Mouse (Mus musculus) heart, postnatal 25 days (tissue): Measurements from ENCODE around the gene Nr2f6. TPM values are rescaled to one million over a fixed set of nuclear protein-coding genes. Genes with fewer than 3 reads are reported as not detected.

Experiments used
- DNase-seq: peaks from one replicate; pipeline ENCODE4 v3.0.0; 2022; ENCODE audit warnings: low spot score
- intact Hi-C: fragments of 180-260 bp; cut with DNase I; formaldehyde crosslinking; loops from one replicate; pipeline ENCODE4 v1.15.1; 2025
- total RNA-seq, 2 experiments: library from RNA; stranded (reverse); gene quantifications; 2 replicates each; pipeline ENCODE4 v1.2.3; 2021

Nr2f6 gene
- 10 to 100 TPM; 56.3 to 56.6 TPM for total RNA-seq

DNA sequence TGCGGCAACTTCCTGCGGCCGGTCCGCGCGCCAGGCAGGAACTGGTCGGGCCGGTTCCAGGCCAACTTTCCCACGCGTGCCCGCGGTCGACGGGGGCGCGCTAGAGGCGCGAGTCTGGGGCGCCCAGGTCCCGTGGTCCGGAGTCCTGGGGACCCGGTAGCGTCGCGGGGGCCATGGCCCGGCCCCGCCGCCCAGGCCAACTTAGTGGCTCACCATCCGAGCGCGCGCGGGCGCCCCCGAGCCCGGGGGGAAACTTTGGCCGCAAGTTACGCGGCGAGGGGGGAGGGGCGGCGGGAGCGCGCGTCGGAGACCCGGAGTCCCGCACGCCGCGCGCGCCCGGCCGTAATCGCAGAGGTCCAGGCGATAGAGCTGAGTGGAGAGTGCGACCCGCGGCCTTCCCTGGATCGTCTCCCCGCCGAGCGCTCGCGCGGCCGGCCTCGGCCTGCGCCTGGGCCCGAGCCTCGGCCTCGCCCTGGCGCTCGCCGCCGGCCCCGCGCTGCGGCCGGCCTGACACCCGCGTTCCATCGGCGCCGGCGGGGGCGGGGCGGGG, at the start of gene Nr2f6:
TSS of gene Nr2f6 (minus strand) at position 540 of the 550 bp plus-strand sequence.
- peak; percentile 79 for DNase-seq
- intact Hi-C loops, result no loop called here

DNA sequence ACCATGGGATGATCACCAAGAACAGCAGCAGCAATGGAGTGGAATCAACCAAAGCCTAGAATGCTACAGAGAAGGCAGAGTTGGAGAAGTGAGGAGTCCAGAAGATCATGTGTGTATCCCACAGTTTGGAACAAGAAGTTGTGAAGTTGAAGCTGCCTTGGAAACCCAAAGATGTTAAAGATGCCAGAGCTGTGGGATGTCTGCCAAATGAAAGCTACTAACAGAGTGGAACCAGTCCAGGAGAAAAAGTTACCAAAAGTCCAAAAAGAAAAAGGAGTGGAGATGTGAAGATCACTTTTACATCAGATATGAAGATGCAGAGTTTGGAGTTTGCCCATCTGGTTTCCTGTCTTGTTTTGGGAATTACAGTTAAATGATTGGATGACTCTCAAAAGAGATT, 40.4 kb upstream of the Nr2f6 start:
- no peak for DNase-seq
- intact Hi-C loops, result no loop called here

DNA sequence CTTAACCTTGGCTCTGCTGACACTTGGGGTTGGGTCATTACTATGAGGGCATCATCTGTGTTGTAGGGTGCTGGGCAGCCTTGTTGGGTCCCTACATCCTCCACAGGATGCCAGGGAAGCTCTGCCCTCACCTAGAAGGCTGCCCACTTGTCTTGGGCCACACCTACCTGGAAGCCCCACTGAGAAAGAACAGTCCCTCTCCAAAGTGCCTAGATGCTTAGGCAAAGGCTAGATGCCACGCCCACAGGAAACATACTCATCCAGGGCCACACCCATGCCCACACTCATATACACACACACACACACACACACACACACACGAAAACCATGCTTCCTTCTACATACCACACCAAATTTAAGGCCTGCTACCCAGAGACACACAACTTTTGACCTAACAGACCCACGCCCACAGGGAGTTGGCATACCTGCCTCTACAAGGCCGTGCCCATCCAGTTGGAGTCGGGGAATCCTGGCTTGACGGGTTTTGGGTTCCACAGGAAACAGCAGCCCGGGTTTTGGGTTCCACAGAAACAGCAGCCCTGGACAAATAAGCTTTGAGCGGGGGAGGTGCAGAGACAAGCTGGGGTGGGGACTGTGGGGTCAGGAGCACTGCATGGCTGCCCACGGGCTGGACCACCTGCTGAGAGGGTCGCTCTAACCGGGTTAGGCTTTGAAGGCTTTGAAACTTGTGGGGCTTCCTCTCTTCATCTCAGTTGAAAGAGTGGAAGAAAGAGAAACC, 29.9 kb upstream of the Nr2f6 start:
- intact Hi-C loops, result no loop called here
- DNase-seq, result no peak

DNA sequence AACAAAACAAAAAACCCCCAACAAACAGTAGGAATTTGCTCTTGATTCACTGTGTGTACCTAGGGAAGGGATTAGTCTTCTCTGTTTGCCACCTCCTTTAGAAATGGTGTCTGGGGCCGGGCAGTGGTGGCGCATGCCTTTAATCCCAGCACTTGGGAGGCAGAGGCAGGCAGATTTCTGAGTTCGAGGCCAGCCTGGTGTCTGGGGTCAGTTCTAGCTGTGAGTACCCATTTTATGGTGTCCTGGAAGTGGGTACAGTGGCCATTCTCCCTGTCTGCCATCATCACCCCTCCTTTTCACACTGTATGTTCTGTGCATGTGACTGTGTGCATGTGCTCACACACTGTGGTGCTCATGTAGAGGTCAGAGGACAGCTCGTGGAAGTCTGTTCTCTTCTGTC, 26.5 kb upstream of the Nr2f6 start:
- intact Hi-C loops, result loop anchor here (5.0 kb wide), 1 partner anchor 186 kb away; no protein-coding TSS in a partner anchor
- no peak for DNase-seq

DNA sequence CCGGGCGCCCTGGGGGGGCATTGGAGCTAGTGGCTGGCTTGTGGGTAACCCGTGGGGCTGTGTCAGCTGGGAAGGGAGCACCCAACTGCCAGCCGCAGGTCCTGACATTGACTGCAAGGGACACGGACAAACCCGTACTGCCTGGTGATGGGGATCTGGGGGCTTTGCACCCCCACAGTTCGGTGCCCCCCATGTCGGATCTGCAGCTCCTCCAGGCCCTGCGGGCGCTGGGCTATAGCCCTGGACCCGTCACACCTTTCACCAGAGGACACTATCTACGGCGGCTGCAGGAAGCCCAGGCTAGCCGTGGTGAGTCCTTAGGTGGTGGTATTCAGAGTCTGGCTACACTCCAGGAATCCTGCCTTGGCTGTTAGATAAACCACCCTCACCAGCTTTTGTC, 25.7 kb upstream of the Nr2f6 start:
- intact Hi-C loops, result loop anchor here (2.0 to 5.0 kb wide), 2 partner anchors 35 to 185 kb away; no protein-coding TSS in a partner anchor
- DNase-seq, result no peak

DNA sequence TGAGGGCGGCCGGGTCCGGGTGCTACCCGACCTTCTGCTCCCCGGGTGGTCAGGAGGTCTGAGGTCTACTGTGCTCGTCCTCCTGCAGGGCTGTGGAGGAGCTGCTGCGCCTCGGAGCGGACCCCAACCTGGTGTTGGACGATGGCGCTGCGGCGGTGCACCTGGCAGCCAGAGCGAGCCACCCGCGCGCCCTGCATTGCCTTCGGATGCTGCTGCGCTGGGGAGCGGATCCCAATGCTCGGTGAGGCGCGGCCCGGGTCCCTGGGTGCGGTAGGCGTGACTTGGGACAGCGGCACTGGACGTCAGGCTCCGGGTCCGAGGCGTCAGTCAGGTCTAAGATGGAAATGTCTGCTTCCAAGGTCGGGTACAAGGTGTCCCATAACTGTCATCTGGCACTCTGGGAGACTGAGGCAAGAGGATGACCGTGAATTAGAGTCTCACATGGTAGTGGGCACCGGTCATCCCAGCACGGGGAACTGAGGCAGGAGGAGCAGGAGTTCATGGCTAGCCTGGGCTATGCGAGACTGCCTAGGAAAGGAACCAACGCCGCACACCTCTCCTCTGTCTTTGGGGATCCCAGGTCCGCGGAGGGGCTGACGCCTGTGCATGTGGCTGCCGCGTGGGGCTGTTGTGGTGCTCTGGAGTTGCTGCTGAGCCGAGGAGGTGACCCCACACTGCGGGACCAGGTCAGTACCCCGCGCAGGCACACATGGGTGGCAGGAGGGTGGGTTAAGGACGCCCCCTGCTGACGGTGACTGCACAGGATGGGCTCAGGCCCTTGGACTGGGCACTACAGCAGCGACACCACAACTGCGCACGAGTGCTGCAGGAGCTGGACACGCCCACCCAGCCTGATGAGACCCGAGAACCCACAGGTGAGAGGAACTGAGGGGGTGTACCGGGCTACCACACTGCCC, 24.6 kb upstream of the Nr2f6 start:
- no peak for DNase-seq
- intact Hi-C loops, result loop anchor here (2.0 to 5.0 kb wide), 2 partner anchors 34 to 184 kb away; no protein-coding TSS in a partner anchor

DNA sequence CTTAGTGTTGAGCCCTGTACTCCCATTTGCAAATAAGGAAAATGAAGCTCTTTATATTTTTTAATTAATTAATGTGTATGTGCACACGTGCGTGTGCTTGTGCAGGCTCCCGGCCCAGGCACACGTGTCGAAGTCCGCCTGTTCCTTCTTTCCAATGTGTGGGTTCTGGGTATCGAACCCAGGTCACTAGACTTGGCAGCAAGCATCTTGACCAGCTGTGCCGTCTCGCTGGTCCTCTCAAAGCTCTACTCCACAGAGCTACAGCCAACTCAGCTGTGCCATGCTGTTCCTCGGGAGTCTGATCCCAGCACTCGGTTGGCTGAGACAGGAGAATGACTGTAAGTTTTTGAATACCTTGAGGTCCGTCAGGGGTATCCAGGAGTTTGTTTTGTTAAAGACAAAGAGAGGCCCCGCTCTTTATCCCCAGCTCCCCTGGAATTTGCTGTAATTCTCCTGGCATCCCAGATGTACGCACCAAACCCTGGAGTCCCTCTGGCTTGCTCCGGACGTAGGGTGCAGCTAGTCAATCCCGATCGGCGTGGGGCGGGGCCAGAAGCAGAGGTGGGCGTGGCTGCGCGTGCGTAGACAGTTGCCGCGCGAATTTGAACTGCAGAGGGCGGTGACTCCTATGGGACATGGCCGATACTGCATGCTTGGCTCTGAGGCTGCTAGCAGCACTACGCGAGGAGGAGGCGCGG, 23.8 kb upstream of the Nr2f6 start, which contains the start of gene Ankle1:
TSS of gene Ankle1 (plus strand) at position 610 of the 698 bp plus-strand sequence.
- intact Hi-C loops, result loop anchor here (2.0 to 5.0 kb wide), 2 partner anchors 33 to 183 kb away; no protein-coding TSS in a partner anchor
- DNase-seq, result peak; percentile 88

DNA sequence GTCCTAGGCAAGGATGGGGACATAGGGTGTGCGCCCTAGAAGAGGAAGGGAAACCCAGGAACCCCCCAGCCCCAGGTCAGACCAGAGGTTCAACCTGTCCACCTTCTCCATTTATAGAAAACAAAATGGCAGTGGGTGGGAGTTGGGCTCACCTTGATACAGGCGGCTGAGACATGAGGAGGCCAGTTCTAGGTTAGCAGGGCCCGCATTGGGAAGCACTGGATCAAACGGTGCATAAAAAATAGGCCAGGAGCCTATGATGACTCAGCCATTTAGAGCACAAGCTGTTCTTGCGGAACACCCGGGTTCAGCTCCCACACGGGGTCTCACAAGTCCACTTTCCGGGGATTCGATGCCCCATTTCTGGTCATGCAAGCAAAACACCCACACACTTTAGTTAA, 23.2 kb upstream of the Nr2f6 start:
- no peak for DNase-seq
- intact Hi-C loops, result loop anchor here (5.0 kb wide), 1 partner anchor 183 kb away; no protein-coding TSS in a partner anchor

DNA sequence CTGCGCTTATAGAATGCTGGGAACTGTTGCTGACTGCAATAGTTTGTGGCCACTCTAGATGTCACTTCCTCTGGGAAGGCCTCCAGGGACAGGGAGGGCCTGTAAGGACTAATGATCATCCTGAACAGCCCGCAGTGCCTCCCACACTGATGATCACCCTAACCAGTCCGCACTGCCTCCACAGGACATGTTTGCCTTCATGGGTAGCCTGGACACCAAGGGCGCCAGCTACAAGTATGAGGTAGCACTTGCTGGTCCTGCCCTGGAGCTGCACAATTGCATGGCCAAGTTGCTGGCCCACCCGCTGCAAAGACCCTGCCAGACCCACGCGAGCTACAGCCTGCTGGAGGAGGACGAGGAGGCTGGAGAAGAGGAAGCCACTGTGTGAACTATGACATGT, 22.3 kb upstream of the Nr2f6 start:
- intact Hi-C loops, result no loop called here
- DNase-seq, result no peak

DNA sequence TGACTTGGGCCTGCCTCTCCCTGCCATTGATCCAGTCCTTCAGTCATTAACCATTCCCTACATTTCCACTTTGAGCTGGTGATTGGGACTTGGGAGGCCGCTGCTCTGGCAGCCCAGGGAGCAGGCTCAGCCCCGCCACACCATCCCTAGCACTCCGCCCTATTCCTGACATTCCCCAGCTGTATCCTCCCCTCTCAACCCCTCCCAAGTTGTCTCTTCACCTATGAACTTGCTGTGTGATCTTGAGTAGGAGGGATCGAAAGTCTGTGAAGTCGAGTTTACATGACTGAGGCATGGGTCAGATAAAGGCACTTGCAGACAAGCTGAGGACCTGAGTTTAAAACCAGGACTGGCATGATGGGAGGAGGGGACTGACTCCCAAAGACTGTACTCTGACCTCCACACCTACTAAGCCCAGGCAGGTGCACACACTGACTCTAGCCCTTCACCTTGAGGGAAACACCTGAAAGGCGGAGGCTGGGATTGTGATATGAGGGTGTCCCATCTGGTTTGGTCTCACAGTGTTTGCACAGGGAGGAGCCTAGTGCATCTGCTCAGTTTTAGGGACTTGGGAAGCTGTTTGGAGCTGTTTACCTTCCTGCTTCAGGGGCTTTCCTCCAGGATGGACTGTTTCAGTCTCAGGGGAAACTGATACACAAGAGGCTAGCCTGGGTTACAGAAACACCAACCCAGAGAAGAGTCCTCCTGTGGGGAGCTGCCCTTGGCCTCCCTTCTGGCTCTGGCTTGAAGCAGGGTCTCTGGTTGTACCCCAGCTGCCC, 21.5 kb upstream of the Nr2f6 start:
- no peak for DNase-seq
- intact Hi-C loops, result loop anchor here (2.0 kb wide), 1 partner anchor 24 kb away; no protein-coding TSS in a partner anchor

DNA sequence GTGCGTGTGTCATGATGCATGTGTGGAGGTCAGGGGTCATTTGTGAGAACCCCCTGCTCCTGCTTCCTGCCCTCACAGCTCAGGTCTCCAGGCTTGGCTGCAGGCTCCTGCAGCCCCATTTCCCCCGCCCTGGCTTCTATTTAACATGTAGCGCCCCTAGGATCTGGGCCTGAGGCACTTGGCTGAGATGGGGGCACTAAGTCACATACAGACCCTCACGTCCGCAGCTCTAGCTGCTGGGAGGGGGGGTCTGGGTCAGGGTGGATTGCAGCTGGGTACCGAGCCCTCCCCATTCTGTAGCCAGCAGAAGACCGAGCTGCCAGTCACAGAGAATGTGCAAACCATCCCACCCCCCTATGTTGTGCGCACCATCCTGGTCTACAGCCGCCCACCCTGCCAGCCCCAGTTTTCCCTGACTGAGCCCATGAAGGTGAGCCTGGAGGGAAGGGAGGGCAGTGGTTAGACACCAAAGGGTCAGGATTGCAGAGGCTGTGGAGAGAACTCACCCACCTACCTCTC, 20.7 kb upstream of the Nr2f6 start:
- DNase-seq, result no peak
- intact Hi-C loops, result loop anchor here (2.0 kb wide), 1 partner anchor 24 kb away; no protein-coding TSS in a partner anchor

DNA sequence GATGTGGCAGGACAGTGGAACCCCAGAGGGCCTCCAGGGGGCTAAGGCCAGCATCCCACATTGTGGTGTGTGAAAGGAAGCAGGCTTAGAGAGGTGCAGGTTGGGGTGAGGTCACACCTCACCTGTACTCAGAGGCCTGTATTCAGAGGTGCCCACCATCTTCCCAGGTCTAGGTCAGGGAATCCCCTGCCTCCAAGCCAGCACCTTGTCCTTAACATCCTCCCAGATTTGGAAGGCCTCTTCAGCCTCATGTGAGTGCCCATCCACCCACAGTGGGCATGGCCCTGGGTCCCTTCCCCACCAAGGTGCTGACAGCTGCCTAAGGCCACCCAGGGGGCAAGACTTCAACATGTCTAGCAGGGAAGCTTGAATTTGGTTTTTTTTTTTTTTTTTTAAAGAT, 19.7 kb upstream of the Nr2f6 start:
- intact Hi-C loops, result no loop called here

DNA sequence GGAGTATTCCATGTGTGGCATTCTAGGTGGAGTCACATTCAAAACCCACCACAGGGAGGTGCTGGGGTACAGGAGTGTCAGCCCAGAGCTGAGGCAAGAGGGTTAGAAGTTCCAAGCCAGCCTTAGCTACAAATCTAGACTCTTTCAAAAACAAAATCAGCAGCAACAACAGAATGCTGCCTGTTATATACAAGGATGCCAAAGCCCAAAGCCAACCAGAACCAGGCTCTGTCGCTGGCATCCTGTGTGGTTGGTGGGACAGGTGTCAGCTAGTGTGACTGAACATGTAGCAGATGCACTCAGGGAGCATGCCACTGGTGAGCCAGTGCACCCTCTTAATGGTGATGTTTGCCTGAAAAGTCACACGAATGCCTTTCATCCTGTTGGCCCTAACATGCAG, 19.1 kb upstream of the Nr2f6 start:
- intact Hi-C loops, result no loop called here
- DNase-seq, result no peak

More for the DNA sequence above, 19.7 kb upstream of the Nr2f6 start:
- no peak for DNase-seq

DNA sequence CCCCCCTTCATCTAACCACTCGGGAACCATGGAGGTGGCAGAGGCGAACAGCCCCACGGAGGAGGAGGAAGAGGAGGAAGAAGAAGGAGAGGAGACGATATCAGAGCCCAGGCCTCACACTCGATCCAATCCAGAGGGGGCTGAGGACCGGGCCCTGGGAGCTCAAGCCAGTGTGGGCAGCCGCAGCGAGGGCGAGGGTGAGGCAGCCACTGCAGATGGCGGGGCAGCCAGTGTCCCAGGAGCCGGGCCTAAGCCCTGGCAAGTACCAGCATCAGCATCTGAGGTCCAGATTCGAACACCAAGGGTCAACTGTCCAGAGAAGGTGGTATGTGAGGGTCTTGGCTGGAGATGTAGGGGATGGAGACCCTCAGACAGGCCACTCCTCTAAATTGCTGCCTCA, 15.9 kb upstream of the Nr2f6 start:
- intact Hi-C loops, result no loop called here
- DNase-seq, result no peak

DNA sequence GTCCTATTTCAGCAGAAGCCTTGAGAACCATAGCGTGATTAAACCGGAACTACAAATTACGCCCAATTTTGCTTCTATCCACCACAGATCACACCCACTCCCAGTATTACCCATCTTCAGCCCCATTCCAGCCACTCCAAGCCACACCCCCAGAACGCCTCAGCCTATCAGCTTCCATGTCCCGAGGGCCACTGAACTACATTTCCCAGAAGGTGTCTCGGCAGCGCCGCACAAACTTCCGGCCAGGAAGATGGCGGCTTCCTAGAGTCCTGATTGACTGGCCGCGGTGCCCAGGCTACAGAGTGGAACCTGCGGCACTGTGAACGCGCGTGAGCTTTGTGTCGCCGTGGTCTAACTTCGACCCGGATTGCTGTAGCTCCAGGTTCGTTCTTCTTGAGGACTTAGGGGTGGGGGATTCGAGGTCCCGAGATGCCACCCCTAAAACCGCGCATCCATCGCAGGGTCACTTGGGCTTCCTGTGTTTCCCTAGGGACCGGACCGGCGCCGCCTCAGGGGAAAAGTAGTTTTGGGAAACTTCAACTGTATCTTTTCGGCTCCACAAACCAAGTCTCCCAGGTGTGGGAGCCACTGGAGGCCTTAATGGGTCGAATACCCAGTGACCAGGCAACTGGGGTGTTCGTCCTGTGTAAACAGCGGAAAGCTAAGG, 15.0 kb upstream of the Nr2f6 start, which contains the start of gene Babam1:
TSS of gene Babam1 (plus strand) at position 223 of the 667 bp plus-strand sequence.
- intact Hi-C loops, result no loop called here
- peak; percentile 93 for DNase-seq

DNA sequence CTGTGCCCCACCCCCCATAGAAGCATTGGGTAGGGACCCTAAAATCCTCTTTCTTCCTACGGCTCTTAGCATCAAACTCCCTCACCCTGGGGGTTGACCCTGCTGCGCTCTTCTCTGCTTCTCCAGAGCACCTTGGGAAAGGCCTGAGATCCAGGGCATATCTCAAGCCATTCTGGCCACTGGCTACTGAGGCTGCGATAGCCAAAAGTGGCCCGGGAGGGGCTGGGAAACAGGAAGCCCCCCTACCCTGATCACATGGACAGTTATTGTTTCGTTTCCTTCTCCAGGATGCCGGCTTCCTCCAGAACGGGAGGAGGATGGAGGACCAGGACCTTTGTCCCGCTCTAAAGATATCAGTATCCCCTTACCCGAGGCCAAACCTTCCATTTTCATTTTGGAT, 13.9 kb upstream of the Nr2f6 start, which contains the start of gene Ushbp1:
TSS of gene Ushbp1 (minus strand) at position 174 of the 400 bp plus-strand sequence.
- intact Hi-C loops, result no loop called here
- peak; percentile 59 for DNase-seq

DNA sequence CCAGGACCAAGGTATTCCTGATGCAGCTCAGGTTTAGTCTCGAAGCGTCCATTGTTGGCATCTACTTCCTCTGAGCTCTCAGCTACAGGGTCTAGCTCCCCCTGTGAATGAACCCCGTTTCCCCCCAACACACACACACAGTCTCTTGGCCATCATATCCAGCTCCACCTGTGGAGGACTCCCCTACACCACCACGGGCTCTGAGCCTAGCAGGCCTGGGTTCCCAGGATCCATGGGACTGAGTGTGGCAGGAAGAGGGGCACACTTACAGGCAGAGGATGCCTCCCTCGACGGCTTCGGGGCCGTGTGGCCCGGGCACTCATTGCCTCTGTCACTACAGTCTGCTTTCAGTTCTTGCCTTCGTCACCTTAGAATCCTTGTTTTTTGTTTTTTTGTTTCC, 13.3 kb upstream of the Nr2f6 start:
- intact Hi-C loops, result no loop called here
- no peak for DNase-seq

DNA sequence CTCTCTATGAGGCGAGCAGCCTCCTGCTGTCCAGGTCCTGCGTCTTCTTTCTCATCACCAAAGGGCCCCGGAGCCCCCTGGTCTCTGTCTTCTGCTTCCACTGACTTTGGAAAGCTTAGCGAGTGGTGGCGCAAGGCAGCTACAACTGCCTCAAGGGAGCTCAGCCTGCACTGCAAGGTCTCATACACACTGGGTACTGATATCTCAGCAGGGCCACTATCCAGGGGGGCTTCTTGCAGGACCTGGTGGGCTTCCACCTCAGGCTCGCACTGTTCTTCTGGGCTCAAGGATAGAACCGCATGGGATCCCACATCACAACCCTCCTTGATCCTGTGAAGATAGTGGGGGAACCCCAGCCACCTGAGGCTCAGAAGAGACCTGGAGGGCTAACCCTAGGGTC, 12.7 kb upstream of the Nr2f6 start:
- no peak for DNase-seq
- intact Hi-C loops, result no loop called here
